Mouse (Mus musculus): Measurements from ENCODE around the gene Rybp.

Gene Rybp

GRCm38 (mm10) chr6:100287334-100288015, at the start of gene Rybp:
Gene Rybp (minus strand): TSS chr6:100287485.
- DNase-seq = peak; percentile 91 to 94

- DNase-seq = peak; percentile 9 to 13
These were observed 49.4 kb upstream of the Rybp start for GRCm38 (mm10) chr6:100336591-100337148.

GRCm38 (mm10) chr6:100335506-100336144, 48.3 kb upstream of the Rybp start:
- peak; percentile 44 to 68 for DNase-seq

GRCm38 (mm10) chr6:100333745-100334144, 46.5 kb upstream of the Rybp start:
- no peak for DNase-seq

GRCm38 (mm10) chr6:100332479-100332878, 45.2 kb upstream of the Rybp start:
- no peak for DNase-seq

GRCm38 (mm10) chr6:100331582-100331981, 44.3 kb upstream of the Rybp start:
- no peak for DNase-seq

- DNase-seq = no peak
These were observed 43.8 kb upstream of the Rybp start for GRCm38 (mm10) chr6:100331055-100331454.

GRCm38 (mm10) chr6:100329542-100329941, 42.3 kb upstream of the Rybp start:
- DNase-seq = no peak

GRCm38 (mm10) chr6:100327050-100327449, 39.8 kb upstream of the Rybp start:
- DNase-seq = peak; percentile 83 to 88

GRCm38 (mm10) chr6:100323756-100324430, 36.6 kb upstream of the Rybp start:
- DNase-seq = peak; percentile 18 to 38

- no peak for DNase-seq
These were observed 35.3 kb upstream of the Rybp start for GRCm38 (mm10) chr6:100322561-100322960.

- no peak for DNase-seq
These were observed 34.9 kb upstream of the Rybp start for GRCm38 (mm10) chr6:100322145-100322544.

GRCm38 (mm10) chr6:100314201-100314600, 26.9 kb upstream of the Rybp start:
- no peak for DNase-seq

- no peak for DNase-seq
These were observed 23.9 kb upstream of the Rybp start for GRCm38 (mm10) chr6:100311167-100311566.

GRCm38 (mm10) chr6:100304831-100305230, 17.5 kb upstream of the Rybp start:
- DNase-seq = no peak

GRCm38 (mm10) chr6:100301410-100302108, 14.3 kb upstream of the Rybp start:
- DNase-seq = no peak

GRCm38 (mm10) chr6:100300831-100301230, 13.5 kb upstream of the Rybp start:
- no peak for DNase-seq

- no peak for DNase-seq
These were observed 11.7 kb upstream of the Rybp start for GRCm38 (mm10) chr6:100298945-100299344.

GRCm38 (mm10) chr6:100297536-100297935, 10.3 kb upstream of the Rybp start:
- DNase-seq = peak; percentile 10 to 62

GRCm38 (mm10) chr6:100292411-100292810, 5.1 kb upstream of the Rybp start:
- no peak for DNase-seq

- no peak for DNase-seq
These were observed 1.8 kb upstream of the Rybp start for GRCm38 (mm10) chr6:100289058-100289457.

- no peak for DNase-seq
These were observed 1.4 kb upstream of the Rybp start for GRCm38 (mm10) chr6:100288730-100289035.
